Mouse (Mus musculus): Measurements from ENCODE around the gene 4430402I18Rik. TPM values are rescaled to one million over a fixed set of nuclear protein-coding genes. Genes with fewer than 3 reads are reported as not detected.

4430402I18Rik gene
- total RNA-seq, 1 experiment from 2014 or later = 4.4 TPM

DNA sequence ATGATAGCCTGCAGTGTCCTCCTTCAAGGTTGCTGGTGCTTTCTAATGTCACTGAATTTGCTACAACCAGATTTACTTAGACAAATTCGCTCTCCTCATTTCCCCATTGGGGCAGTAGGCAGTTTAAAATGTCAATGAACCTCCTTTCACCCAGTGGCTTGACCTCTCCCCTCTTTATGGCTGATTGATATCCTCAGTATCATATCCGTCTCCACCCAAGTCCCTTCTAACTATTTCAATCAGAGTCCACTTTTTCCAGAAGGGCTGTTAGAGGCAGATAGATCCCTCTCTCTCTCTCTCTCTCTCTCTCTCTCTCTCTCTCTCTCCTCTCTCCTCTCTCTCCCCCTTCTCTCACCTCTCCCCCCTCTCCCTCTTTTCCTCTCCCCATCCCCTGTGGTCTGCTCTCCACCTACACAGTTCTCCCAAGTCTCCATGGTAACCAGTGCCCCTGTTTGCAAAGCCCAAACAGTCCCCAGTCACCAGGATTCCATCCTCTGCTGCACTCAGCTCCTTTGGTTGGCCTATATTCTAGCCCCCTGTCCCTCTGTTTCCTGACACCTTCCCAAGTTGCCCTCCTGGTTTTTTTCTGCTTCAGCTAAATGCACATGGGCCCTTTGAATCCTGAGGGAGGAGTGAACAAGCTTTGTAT is 51.9 kb downstream of the 4430402I18Rik start:
- ATAC-seq (replicated peaks; ENCODE audit: insufficient number of reproducible peaks, low FRiP score, low TSS enrichment, poor library complexity, severe bottlenecking) = no peak

DNA sequence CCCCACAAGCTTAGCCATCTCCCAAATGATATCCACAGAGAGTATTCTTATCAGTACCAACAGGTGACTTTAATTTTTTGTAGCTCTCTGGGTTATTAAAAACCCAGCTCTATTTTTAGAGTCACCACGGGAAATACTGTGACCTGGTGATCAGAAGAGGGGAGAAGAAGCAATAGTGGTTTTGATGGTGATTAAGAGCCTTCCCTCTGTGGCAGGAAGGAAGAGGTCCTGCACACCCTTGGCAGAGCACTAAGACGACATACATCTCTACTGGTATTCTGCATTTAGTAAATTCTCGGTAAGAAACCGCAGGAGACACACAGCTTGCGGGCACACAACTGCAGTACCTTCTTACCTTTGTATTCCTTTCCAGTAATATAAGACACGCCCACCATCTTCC is 53.0 kb downstream of the 4430402I18Rik start:
- no peak for ATAC-seq (replicated peaks; ENCODE audit: insufficient number of reproducible peaks, low FRiP score, low TSS enrichment, poor library complexity, severe bottlenecking)

DNA sequence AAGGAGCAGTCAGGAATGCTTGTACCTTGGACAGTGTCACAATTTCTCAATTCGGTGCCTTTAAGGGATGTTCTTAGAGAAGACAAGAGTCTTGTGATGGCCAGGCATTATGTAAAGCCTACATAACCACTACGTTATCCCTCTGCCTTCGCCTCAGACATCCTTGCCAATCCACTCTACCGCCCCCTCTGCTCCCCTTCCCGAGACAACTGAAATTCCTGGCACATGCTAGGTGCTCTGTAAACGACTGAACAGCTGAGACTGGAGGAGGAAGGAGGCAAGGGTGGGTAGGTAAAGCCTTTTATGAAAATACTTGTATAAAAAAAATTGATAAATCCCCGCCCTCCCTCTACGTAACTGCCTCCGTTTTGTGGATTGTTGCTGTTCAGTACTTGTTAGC is 58.9 kb downstream of the 4430402I18Rik start:
- ATAC-seq (replicated peaks; ENCODE audit: insufficient number of reproducible peaks, low FRiP score, low TSS enrichment, poor library complexity, severe bottlenecking) = no peak

DNA sequence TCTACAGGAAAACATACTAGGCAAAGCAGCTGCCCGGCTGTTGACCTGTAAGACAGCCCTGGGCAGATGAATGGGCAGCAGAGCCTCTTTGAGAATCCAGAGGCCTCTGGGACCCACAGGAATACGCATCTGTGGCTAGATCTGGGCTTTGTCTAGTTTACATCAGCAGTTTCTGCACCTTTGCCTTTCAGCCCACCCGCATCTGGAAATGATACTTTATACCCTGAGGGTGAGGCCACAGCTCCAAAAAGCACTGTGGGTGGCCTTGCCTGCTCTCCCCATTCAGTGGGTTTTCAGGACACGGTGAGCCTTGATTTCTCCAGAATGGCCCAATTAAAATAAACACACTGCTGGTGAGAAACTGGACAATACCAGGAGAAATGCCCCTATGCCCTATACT is 59.4 kb downstream of the 4430402I18Rik start:
- ATAC-seq (replicated peaks; ENCODE audit: insufficient number of reproducible peaks, low FRiP score, low TSS enrichment, poor library complexity, severe bottlenecking) = no peak

DNA sequence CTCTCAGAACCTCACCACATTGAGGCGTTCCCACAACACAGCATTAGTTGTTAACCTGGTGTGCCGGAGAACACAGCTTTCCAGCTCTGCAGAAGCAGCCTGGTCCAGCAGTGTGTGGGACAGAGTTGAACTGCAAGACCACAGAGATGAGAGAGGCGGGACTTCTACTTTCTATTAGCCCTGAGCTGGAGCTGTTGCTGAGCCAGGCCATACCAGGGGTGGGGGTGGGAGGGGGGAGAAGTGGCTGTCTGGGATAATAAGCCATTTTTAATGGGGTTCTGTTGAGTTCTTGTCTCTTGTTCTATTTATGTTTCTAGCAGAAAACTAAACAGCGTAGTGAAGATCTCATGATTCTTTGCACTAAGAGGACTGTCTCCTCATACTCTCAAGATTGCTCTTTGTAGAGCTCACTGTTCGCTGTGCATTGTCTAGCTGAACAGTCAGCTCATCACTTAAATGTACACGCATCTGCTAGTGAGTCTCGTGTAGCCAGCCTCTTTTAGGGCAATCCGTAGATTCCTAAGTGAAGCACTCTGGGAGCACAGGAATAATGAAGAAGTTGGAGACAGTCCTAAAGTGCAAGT is 64.0 kb downstream of the 4430402I18Rik start:
- ATAC-seq (replicated peaks; ENCODE audit: insufficient number of reproducible peaks, low FRiP score, low TSS enrichment, poor library complexity, severe bottlenecking) = no peak

DNA sequence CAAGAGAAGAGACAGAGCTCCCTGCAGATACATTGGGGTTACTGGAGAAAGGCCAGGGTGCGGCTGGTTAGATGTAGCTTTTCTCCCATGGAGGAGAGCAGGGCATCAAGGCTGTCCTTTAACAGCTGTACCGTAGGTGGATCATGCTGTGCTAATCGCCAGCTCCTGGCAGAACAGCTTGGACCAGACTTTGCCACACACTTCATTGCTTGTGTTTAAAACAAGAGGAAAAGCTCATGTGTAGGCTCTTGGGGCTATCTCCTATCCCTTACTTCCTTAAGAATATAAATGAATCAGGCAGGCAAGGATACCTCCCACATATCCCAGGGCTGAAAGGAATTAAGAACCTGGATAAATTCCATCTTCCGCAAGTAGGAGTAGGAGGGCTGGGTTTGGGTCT is 64.8 kb downstream of the 4430402I18Rik start:
- ATAC-seq (replicated peaks; ENCODE audit: insufficient number of reproducible peaks, low FRiP score, low TSS enrichment, poor library complexity, severe bottlenecking) = no peak

DNA sequence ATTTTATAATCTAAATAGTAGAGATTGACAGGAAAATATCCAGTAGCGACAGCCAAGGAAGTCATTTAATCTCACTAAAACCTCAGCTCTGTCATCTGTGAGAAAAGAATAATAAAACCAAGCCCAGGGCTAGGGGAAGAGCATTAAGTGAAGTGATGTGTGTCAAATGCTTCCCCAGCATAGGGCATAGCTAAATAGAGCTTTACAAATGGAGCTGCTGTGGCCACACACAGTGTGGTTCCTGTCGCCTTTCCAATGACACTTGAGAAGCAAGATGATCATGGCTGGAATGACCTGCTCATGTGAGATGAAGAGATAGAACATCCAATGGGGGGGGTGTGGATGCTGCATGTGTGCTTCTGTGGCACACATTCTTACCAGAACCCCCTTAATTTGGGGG is 65.5 kb downstream of the 4430402I18Rik start:
- no peak for ATAC-seq (replicated peaks; ENCODE audit: insufficient number of reproducible peaks, low FRiP score, low TSS enrichment, poor library complexity, severe bottlenecking)

DNA sequence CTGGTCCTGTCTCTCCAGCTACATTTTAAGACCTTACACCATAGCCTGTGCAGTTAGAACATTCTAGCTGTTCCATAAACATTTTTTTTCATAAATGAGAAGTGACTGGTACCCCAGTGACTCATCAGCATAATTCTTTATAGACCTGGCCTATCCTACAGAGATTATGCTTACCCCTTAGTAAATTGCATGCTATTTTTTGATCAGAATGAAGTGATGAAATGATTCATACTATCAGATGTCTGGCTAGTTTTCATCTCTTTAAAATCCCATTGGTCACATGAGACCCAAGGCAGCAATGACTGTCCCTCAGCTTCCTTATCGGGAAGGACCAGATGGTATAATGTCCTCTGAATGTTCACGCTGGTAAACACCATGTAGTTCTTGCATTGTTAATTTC is 66.8 kb downstream of the 4430402I18Rik start:
- no peak for ATAC-seq (replicated peaks; ENCODE audit: insufficient number of reproducible peaks, low FRiP score, low TSS enrichment, poor library complexity, severe bottlenecking)

DNA sequence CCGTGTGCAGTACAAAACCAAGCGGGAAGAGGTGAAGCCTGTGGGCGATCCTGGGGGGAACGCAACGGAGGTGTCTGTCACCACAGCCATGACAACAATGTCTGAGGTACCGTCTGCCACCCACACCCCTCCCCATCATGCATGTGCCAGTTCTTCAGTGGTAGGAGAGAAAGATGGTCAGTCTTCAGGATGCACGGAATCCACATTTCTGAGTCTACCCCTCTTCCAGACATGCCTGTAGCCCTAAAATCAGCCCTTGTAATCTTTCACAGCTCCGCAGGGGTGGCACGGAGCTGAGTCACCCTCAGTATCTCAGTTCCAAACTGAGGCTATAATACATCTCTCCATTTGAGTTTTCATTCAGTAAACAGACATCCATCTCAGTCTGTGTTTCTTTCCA is 70.1 kb downstream of the 4430402I18Rik start:
- no peak for ATAC-seq (replicated peaks; ENCODE audit: insufficient number of reproducible peaks, low FRiP score, low TSS enrichment, poor library complexity, severe bottlenecking)

DNA sequence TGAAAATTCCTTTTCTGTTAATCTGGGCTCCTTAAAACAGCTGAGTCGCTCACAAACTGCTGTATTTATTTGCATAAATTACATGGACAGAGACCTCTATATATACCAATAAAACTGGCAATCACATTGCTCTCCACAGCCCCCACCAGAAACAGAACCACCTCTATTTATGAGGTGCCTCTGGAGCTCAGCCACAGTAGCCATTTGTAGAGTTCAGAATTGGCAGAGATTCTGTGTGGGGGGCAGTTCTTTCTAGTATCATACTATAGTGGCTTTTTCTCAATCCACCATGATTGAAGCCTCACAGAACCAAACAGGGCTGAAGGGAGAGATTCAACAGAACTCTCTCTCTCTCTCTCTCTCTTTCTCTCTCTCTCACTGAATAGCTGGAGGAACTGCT is 71.0 kb downstream of the 4430402I18Rik start:
- no peak for ATAC-seq (replicated peaks; ENCODE audit: insufficient number of reproducible peaks, low FRiP score, low TSS enrichment, poor library complexity, severe bottlenecking)

DNA sequence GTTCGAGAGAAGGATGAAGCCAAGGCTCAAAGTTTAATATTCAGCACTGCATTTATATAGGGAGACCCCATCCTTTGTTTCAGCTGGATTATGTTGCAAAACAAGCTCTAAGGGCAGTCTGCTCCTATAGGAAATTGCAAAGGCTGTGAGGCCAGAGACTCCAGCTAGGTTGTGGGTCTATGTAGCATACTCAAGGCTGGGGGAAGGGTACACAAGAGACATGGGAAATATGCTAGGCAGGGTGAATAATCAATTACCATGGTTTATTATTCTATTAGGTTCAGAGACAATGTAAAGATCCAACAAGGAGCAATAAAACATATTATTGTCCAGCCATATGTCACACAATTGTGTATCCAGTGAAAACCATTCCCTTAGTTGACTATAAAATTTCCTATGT is 75.7 kb downstream of the 4430402I18Rik start:
- no peak for ATAC-seq (replicated peaks; ENCODE audit: insufficient number of reproducible peaks, low FRiP score, low TSS enrichment, poor library complexity, severe bottlenecking)

DNA sequence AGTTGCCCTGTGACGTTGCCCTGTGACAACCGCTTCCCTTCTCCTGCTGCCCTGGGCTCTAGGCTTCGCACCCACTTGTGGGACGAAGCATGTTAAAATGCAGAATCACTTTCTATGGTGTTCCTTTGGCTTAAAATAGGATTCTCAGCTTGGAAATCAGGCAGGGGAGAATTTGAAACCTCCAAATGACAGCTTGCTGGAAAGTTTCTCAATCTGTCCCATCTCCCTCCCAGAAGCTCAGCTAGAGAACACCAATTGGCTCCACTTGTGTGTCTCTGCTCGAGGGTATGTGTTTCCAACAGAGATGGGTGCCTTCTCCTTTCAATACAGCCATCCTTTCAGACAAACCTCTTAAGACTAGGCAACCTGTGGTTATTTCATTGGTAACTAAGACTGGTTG is 76.4 kb downstream of the 4430402I18Rik start:
- no peak for ATAC-seq (replicated peaks; ENCODE audit: insufficient number of reproducible peaks, low FRiP score, low TSS enrichment, poor library complexity, severe bottlenecking)

DNA sequence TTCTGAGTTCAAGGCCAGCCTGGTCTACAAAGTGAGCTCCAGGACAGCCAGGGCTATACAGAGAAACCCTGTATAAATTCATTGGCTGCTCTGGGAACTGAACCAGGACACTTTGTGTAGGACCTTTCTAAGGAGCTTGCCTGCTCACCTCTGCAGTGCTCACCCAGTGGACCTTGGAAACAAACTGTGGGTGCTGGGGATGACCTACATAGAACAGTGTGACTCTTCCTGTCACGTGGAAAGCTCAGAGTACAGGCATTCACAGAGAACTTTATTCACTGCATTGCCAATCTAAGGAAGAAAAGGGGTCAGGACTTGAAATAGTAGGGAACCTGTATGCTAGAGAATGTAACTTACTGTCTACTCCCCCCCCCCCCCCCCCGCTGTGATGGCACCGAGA is 78.3 kb downstream of the 4430402I18Rik start:
- no peak for ATAC-seq (replicated peaks; ENCODE audit: insufficient number of reproducible peaks, low FRiP score, low TSS enrichment, poor library complexity, severe bottlenecking)

DNA sequence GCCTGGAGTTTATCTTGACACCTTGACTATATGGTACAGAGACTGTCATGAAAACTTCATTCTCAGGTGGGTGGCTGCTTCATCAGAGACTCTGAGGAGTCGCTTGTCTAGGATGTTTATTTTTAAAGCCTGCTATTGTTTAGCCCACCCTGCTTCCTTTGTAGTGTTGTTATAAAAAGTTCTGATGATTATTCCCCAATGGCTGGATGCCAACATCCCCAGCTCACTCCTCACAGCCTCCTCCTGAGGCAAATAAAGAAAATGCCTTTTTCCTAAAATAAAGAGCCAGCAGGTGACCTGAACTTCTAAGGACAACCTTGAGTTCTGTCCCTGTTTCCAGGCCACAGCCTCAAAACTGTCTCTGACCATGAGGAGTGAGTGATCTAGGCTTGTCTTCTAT is 79.1 kb downstream of the 4430402I18Rik start:
- no peak for ATAC-seq (replicated peaks; ENCODE audit: insufficient number of reproducible peaks, low FRiP score, low TSS enrichment, poor library complexity, severe bottlenecking)

DNA sequence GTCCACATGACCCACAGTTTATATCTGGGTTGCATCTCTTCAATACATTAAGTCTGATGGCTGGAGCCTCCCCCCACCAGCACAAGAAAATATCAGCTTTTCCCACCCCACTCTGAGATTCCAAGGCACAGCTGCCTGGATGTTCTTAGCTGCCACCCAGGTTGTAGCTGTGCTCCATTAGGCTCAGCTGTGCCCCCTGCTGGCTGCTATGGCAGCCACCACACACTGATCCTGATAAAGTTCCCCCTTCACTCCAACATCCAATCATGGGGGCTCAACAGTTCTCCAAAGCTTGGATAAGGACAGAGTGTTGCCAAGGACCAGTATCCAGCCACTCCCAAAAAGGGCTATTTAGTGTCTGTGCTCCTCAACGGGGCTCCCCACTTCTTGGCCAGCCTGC is 84.5 kb downstream of the 4430402I18Rik start:
- no peak for ATAC-seq (replicated peaks; ENCODE audit: insufficient number of reproducible peaks, low FRiP score, low TSS enrichment, poor library complexity, severe bottlenecking)

DNA sequence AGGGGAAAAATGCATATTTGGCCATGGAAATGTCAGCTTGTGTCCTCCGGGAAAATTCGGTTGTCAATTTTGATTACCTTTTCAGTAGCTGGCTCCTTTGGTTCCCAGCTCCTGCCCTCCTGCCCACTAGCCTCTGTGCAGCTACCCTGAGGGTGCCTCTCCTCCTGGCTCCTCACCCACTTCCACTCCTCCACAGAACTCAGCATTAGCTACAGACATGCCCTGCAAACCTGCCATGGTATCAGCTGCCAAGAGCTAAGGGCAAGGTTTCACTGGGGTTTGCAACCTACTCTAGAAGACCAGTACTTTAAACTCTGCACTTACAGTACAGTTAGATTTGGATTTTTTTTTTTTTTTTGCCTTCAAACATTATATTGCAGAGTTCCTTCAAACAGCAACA is 88.1 kb downstream of the 4430402I18Rik start:
- ATAC-seq (replicated peaks; ENCODE audit: insufficient number of reproducible peaks, low FRiP score, low TSS enrichment, poor library complexity, severe bottlenecking) = no peak

DNA sequence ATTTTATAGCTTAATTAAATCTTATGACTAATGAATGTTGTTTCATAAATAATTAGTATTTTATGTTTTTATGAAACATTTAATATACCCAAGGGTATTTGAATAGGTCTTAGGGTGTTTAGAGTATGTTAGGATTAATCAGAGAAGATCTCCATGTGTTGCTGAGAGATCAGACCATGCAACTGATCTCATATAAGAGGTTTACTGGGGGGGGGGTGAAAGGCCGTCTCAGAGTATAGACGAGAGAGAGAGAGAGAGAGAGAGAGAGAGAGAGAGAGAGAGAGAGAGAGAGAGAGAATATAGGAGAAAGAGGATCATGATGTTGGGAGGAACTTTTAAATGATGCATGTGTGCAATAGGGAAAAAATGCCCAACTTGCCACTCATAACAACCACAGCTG is 97.2 kb downstream of the 4430402I18Rik start:
- no peak for ATAC-seq (replicated peaks; ENCODE audit: insufficient number of reproducible peaks, low FRiP score, low TSS enrichment, poor library complexity, severe bottlenecking)

DNA sequence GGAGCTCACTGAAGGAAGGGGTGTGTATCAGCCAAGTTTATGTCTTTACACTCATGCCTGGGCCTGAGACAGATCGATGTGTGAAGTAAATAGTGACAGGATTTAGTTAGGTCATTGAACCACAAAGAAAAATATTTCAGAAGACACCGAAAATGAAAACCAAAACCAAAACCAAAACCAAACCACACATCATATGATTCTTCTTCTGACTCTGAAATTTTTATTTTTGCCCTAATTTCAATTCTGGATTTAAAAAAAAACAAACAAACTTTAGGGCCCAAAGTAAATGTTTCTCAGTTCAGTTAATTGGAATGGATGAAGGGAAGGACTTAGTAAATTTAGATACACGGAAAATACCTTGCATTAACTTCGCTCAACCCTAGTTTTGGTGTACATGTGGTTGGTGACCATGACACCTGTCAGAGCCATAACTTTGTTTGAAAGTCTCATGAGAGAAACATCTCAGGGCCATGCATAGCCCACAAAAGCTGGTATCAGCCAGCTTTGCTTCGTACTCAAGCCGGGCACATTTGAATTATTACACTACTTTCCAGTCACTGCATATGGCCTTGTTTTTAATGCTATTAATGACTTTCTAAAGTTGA is 98.2 kb downstream of the 4430402I18Rik start:
- ATAC-seq (replicated peaks; ENCODE audit: insufficient number of reproducible peaks, low FRiP score, low TSS enrichment, poor library complexity, severe bottlenecking) = no peak

DNA sequence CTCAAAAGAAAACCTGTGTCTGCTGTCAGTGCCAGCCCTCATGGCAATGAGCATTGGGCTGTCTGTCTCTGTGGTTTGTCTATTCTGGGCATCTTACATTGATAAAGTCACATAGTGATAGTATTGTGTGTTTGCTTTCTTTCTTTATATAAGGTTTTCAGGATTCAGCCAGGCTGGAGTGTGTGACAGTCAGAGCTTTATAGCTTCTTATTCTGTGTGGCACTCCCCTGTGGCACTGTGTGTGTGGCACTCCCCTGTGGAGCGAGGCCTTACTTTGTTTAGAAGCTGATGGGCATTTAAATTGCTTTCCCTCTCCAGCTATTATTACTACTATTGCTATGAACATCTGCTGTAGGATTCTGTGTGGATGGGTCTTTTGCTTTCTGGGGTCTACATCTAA is 102.1 kb downstream of the 4430402I18Rik start:
- ATAC-seq (replicated peaks; ENCODE audit: insufficient number of reproducible peaks, low FRiP score, low TSS enrichment, poor library complexity, severe bottlenecking) = no peak

DNA sequence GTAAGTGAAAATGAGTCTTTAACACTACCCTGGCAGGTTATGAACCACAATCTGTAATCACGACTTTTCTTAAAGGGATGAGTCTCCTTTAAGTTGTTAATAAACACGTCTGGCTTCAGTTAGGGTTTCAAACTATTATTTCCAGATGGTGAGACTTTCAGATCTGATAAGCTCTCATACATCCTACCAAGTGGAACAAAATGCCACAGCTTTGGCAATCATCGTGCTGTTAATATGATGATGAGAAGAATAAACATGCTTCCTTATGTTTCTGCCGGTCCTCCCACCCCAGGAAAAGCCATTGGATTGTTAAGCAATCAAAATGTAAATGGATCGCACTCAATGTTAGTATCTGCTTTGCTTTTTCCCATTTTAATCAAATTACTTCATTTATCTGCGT is 102.6 kb downstream of the 4430402I18Rik start:
- ATAC-seq (replicated peaks; ENCODE audit: insufficient number of reproducible peaks, low FRiP score, low TSS enrichment, poor library complexity, severe bottlenecking) = no peak
